Mouse (Mus musculus) liver (tissue): ENCODE results near the gene Hmgn5.
A peak's percentile ranks its signal among the peaks of the same experiment; 100 is the strongest.

Experiments used
- DNase-seq: peaks from one replicate; pipeline ENCODE4 v3.0.0-alpha.2; 2020; ENCODE audit warnings: mixed read lengths

Hmgn5 gene

GRCm38 (mm10) chrX:109013283-109013682 is at the start of gene Hmgn5:
Gene Hmgn5, minus strand, starts transcription at chrX:109013404.
- peak; percentile 92 for DNase-seq

GRCm38 (mm10) chrX:109047773-109048172 is 34.6 kb upstream of the Hmgn5 start:
- DNase-seq = no peak

GRCm38 (mm10) chrX:109026224-109026623 is 13.0 kb upstream of the Hmgn5 start:
- DNase-seq = no peak

- DNase-seq = no peak
Measured at GRCm38 (mm10) chrX:109020858-109021257, 7.7 kb upstream of the Hmgn5 start.

GRCm38 (mm10) chrX:109014166-109014565 is 962 bp upstream of the Hmgn5 start:
- DNase-seq = no peak

GRCm38 (mm10) chrX:109013686-109014085 is 482 bp upstream of the Hmgn5 start:
- peak; percentile 63 for DNase-seq

GRCm38 (mm10) chrX:109012371-109013031 is 703 bp downstream of the Hmgn5 start:
- peak; percentile 69 for DNase-seq

GRCm38 (mm10) chrX:109011611-109012185 is 1.5 kb downstream of the Hmgn5 start:
- DNase-seq = peak; percentile 36

GRCm38 (mm10) chrX:109001277-109001676 is 11.9 kb downstream of the Hmgn5 start:
- DNase-seq = no peak
